Mouse (Mus musculus) megakaryocyte, embryonic 14.5 days (primary cell): ENCODE measurements around the gene Afap1l2.

Experiments used
- FLI1 ChIP-seq: IDR thresholded peaks from 2 replicates; pipeline ENCODE4 v1.6.1; 2012; ENCODE audit warnings: low read length, inconsistent platforms, mixed read lengths
- GATA1 ChIP-seq: IDR thresholded peaks from 3 replicates; pipeline ENCODE4 v1.6.1; 2012; ENCODE audit warnings: mixed read lengths, low read length, inconsistent platforms, borderline replicate concordance

GRCm38 (mm10) chr19:56867701-56868100, 140.3 kb downstream of the Afap1l2 start:
- no peak for TF ChIP-seq GATA1
- no peak for TF ChIP-seq FLI1
